Mouse (Mus musculus) heart, adult 2 months (tissue): ENCODE measurements around the gene Ctu2. TPM values are rescaled to one million over a fixed set of nuclear protein-coding genes. Genes with fewer than 3 reads are reported as not detected.

Experiments
- DNase-seq, 2 experiments: peaks; one replicate each; pipeline ENCODE4 v3.0.0; 2021
- H3K27ac ChIP-seq: fragments of 200-600 bp; 2 replicates; pipeline ENCODE4 v1.8.1; 2022
- H3K27me3 ChIP-seq: fragments of 200-500 bp; 2 replicates; pipeline ENCODE4 v1.6.1; 2012; ENCODE audit warnings: mild to moderate bottlenecking, low read length, inconsistent platforms, mixed read lengths; ENCODE audit not compliant: control insufficient read depth, insufficient read depth
- H3K36me3 ChIP-seq: fragments of 200-500 bp; 2 replicates; pipeline ENCODE4 v1.6.1; 2012; ENCODE audit warnings: low read length, inconsistent platforms; ENCODE audit not compliant: control insufficient read depth, insufficient read depth
- H3K4me1 ChIP-seq: fragments of 200-500 bp; 2 replicates; pipeline ENCODE4 v1.6.1; 2011; ENCODE audit warnings: low read length; ENCODE audit not compliant: control insufficient read depth, insufficient read depth
- H3K4me3 ChIP-seq: fragments of 200-600 bp; 2 replicates; pipeline ENCODE4 v1.8.1; 2022
- H3K79me2 ChIP-seq: fragments of 200-500 bp; replicated peaks from 2 replicates; pipeline ENCODE4 v1.6.1; 2012; ENCODE audit warnings: mild to moderate bottlenecking, inconsistent platforms, low read length, moderate library complexity, mixed read lengths; ENCODE audit not compliant: control insufficient read depth, insufficient read depth
- H3K9ac ChIP-seq: fragments of 200-500 bp; 2 replicates; pipeline ENCODE4 v1.6.1; 2012; ENCODE audit warnings: low read depth, mild to moderate bottlenecking, control low read depth, inconsistent platforms, low read length, mixed read lengths
- CTCF ChIP-seq: fragments of 200-600 bp; IDR thresholded peaks from 2 replicates; pipeline ENCODE4 v1.8.1; 2022; ENCODE audit warnings: antibody characterized with exemption, mild to moderate bottlenecking, moderate library complexity
- EP300 ChIP-seq: fragments of 200-500 bp; IDR thresholded peaks from 2 replicates; pipeline ENCODE4 v1.6.1; 2011; ENCODE audit warnings: low read depth, low read length, control low read depth; ENCODE audit not compliant: insufficient read depth
- POLR2A ChIP-seq: fragments of 200-500 bp; IDR thresholded peaks from 2 replicates; pipeline ENCODE4 v1.6.1; 2011; ENCODE audit warnings: mild to moderate bottlenecking, low read depth, low read length, control low read depth; ENCODE audit not compliant: insufficient read depth
- WGBS: fragments of 180-500 bp; shearing (Covaris S2); methylation state at CpG from one replicate; pipeline ENCODE4 v1.1.7; 2018; 5-methylcytosine and 5-hydroxymethylcytosine counted together
- intact Hi-C: fragments of 180-260 bp; cut with DNase I; formaldehyde crosslinking; loops from one replicate; pipeline ENCODE4 v1.15.1; 2025
- polyA plus RNA-seq: library from polyadenylated mRNA; depleted of rRNA; stranded (reverse); fragments of >200 nt; gene quantifications from 2 replicates; pipeline ENCODE4 v1.2.3, GENCODE M21; 2012
- total RNA-seq, 2 experiments: library from RNA; stranded (reverse); gene quantifications; 2 replicates each; pipeline ENCODE4 v1.2.3; 2021

Gene Ctu2
- total and polyA plus RNA-seq, 3 experiments: 5.6 to 12.3 (median 7.7) TPM

- Histone ChIP-seq H3K79me2 (no peaks in the 10 kb centered on the region), H3K4me1 (no peaks in the 10 kb centered on the region), H3K27ac (no peak overlapping the region), H3K4me3 (no peak overlapping the region), H3K9ac (no peak overlapping the region), H3K36me3 (no peaks in the 10 kb centered on the region), H3K27me3 (no peaks in the 10 kb centered on the region)
- no peak for TF ChIP-seq POLR2A
- TF ChIP-seq EP300: no peak
- TF ChIP-seq CTCF: no peak
- intact Hi-C loops: no loop called here
- WGBS: 78% methylated on average over 6 of the region's 6 CpGs
- DNase-seq: no peak
Measured at GRCm38 (mm10) chr8:122454409-122454808, 21.5 kb upstream of the Ctu2 start.

DNA sequence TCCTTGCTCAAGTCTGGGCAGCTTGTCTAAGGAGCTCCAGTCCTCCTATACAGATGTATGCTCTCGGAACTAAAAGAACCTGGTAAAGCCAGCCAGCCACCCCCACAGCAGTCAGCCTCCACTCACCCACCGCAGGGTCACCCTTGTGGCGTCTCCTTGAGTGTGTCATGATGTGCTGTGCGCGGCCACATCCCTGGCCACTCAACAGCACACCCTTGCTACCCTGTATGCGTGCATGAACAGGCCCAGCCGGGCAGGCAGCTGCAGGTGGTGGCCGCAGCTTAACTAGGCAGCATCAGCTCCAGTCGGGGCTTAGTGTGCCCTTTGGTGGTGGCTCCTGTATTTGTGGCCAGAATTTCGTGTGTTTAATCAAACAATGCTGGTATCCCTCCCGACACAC is 18.8 kb upstream of the Ctu2 start:
- Histone ChIP-seq H3K9ac (no peak overlapping the region), H3K36me3 (no peaks in the 10 kb centered on the region), H3K4me3 (no peak overlapping the region), H3K4me1 (peaks cover 4% of the 10 kb centered on the region; the same call in 1 of the 2 replicates), H3K79me2 (no peaks in the 10 kb centered on the region), H3K27ac (no peak overlapping the region), H3K27me3 (no peaks in the 10 kb centered on the region)
- intact Hi-C loops: no loop called here
- 71% methylated on average over 11 of the region's 11 CpGs for WGBS
- DNase-seq: no peak
- no peak for TF ChIP-seq CTCF
- no peak for TF ChIP-seq EP300
- TF ChIP-seq POLR2A: no peak

GRCm38 (mm10) chr8:122459218-122459900 is 16.6 kb upstream of the Ctu2 start:
- WGBS: 65% methylated on average over 6 of the region's 6 CpGs
- no peaks in the 10 kb centered on the region for H3K79me2 ChIP-seq
- peaks cover 4% of the 10 kb centered on the region; the same call in 1 of the 2 replicates for H3K4me1 ChIP-seq
- no peak overlapping the region for H3K9ac ChIP-seq
- H3K4me3 ChIP-seq: no peak overlapping the region
- DNase-seq: no peak
- TF ChIP-seq EP300 (no peak), POLR2A (no peak), CTCF (peak; percentile 58)
- intact Hi-C loops: no loop called here
- no peak overlapping the region for H3K27ac ChIP-seq
- no peaks in the 10 kb centered on the region for H3K27me3 ChIP-seq
- H3K36me3 ChIP-seq: no peaks in the 10 kb centered on the region

GRCm38 (mm10) chr8:122459990-122460389 is 16.0 kb upstream of the Ctu2 start:
- H3K4me1 ChIP-seq: peaks cover 4% of the 10 kb centered on the region; the same call in 1 of the 2 replicates
- no peaks in the 10 kb centered on the region for H3K27me3 ChIP-seq
- intact Hi-C loops: no loop called here
- H3K36me3 ChIP-seq: no peaks in the 10 kb centered on the region
- H3K79me2 ChIP-seq: no peaks in the 10 kb centered on the region
- DNase-seq: no peak
- TF ChIP-seq CTCF: no peak
- TF ChIP-seq POLR2A: no peak
- no peak for TF ChIP-seq EP300
- WGBS: 27% methylated on average over 7 of the region's 7 CpGs
- H3K27ac ChIP-seq: peak overlapping the region; percentile 23; the same call in 1 of the 2 replicates
- peak overlapping the region; percentile 69 for H3K9ac ChIP-seq
- H3K4me3 ChIP-seq: peak overlapping the region; percentile 48

DNA sequence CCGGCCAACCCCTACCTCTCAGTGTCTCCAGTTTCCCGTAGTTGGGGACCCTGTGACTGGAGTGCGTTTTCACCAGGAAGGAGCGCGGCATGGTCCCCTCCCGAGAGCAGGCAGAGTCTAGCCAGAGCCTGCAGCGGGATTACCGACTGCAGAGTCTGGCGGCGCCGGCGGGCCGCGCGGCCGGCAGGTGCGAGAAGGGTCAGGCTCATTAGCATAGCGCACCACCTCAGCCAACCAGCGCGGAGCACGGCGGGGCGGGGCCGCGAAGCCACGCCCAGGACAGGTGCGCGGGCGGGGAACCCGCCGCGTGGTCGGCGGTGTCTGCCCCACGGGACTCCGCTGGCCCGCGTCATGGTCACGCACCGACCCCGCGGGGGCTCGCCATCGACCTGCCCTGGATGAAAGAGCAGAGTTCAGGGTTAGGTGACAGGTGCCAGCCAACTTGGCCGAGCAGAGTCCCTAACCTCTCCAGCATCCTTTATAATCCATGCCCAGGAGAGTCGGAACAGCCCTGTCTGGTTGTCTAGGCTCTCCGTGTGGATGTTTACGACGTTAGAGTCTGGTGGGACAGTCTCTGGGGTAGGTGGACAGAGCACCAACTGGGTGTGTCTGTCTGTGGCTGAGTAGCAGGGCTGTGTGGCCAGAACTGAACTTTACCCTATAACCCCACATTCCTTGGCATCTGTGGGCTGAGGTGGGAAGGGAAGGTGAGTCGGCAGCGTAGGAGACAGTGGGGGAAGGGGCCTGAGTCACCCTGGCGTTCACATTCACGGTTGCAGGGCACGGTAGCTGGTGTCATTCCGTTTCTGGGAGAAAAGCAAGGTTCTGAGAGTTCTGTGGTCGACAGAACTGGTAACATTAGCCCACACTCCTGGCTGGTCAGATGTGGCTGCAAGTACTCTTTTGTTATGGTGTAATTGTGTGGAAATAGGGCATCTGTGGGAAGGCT is 15.1 kb upstream of the Ctu2 start, which contains the start of gene Snai3:
TSS of gene Snai3 (minus strand) at position 210 of the 949 bp plus-strand sequence.
- no peaks in the 10 kb centered on the region for H3K79me2 ChIP-seq
- peak within 1 kb of the TSS; percentile 48 for H3K4me3 ChIP-seq
- 5% methylated on average over 56 of the region's 56 CpGs for WGBS
- H3K9ac ChIP-seq: peak within 1 kb of the TSS; percentile 69
- no peaks in the 10 kb centered on the region for H3K36me3 ChIP-seq
- intact Hi-C loops: no loop called here
- no peaks in the 10 kb centered on the region for H3K27me3 ChIP-seq
- H3K4me1 ChIP-seq: peaks cover 4% of the 10 kb centered on the region; the same call in 1 of the 2 replicates
- H3K27ac ChIP-seq: peak within 1 kb of the TSS; percentile 23; the same call in 1 of the 2 replicates
- TF ChIP-seq EP300: no peak
- TF ChIP-seq POLR2A: peak; percentile 62; the same call in 1 of the 2 replicates
- peak; percentile 51 to 74 for DNase-seq
